Mouse (Mus musculus): ENCODE results near the gene Dct. TPM values are rescaled to one million over a fixed set of nuclear protein-coding genes. Genes with fewer than 3 reads are reported as not detected.

Gene Dct
- polyA plus RNA-seq, 1 experiment from 2014 or later = 1.4 TPM

DNA sequence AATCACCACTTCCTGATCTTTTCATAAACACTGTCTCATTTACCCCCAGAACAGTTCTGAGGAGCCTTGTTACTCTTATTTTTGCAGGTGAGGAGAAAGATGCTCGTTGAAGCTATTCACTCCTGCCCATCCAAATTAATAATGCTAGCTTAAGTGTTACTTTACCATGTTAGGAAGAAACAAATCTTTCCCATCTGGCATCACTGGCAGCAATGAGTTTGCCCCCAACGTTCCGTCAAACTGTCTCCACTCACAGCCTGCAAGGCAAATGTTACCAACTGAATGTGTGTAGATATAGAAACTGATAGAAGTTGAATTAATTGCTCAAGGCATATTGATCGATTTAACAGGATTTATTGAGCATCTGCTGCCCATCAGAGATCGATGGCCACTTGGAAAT is 79.5 kb downstream of the Dct start:
- Histone ChIP-seq H3K9ac (ENCODE audit: low read depth, low read length) (no peak overlapping the region), H3K9me3 (ENCODE audit: control insufficient read depth, low read length) (no peaks in the 10 kb centered on the region), H3K4me3 (ENCODE audit: low read length) (no peak overlapping the region), H3K4me1 (ENCODE audit: control insufficient read depth, insufficient read depth, low read length) (no peaks in the 10 kb centered on the region), H3K4me2 (replicated peaks; ENCODE audit: low read depth, low read length) (no peak overlapping the region), H3K27ac (ENCODE audit: low read depth, low read length) (no peak overlapping the region), H3K36me3 (ENCODE audit: control insufficient read depth, insufficient read depth, low read length) (peaks cover 4% of the 10 kb centered on the region; the same call in 1 of the 2 replicates), H3K27me3 (ENCODE audit: control insufficient read depth, insufficient read depth, low read length) (no peaks in the 10 kb centered on the region)
- WGBS = 94% methylated on average over 5 of the region's 5 CpGs
- no peak for ATAC-seq (ENCODE audit: low FRiP score, low TSS enrichment)

Other genes with a start within 250 kb of the Dct start
- 33.0 and 35.3 TPM in 2 replicates for gene Tgds, start 80.5 kb upstream of the Dct start, polyA plus RNA-seq (2014; fragmentation: Nextera tagmentation; extraction: Ambion mirVana)
- gene Gpr180, start 84.9 kb upstream of the Dct start, polyA plus RNA-seq (2014; fragmentation: Nextera tagmentation; extraction: Ambion mirVana) = 41.3 and 55.5 TPM in 2 replicates
- 0.09 TPM in 1 of 2 replicates, not detected in the other for gene Sox21, start 184.8 kb upstream of the Dct start, polyA plus RNA-seq (2014; fragmentation: Nextera tagmentation; extraction: Ambion mirVana)
- not detected in 2 replicates for gene Gm9376, start 214.7 kb upstream of the Dct start, polyA plus RNA-seq (2014; fragmentation: Nextera tagmentation; extraction: Ambion mirVana)